Mouse (Mus musculus): ENCODE results near the gene Fam227a.

Gene Fam227a

DNA sequence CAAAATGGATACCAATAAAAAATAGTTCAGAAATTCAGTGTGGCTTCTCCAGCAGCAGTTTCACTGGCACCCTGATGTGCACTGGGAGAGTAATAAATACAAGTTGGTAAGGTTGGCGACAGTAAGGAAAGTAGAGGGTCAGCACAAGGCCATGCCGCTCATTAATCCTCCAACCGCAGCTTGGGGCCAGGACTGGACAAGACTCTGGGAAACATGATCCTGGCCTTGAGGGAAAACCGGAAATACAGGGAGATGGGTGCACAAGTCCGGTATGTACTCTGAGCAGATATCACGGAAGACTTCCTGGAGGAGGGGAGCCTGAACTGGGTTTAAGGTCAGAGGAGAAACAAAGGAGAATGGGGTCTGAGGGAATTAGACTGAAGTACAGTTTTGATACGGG is 43.3 kb downstream of the Fam227a start:
- DNase-seq (ENCODE audit: low read depth, low spot score): no peak

GRCm38 (mm10) chr15:79609226-79609625 is 49.5 kb downstream of the Fam227a start:
- no peak for DNase-seq (ENCODE audit: low read depth, low spot score)

- DNase-seq (ENCODE audit: low read depth, low spot score): no peak
Observed at GRCm38 (mm10) chr15:79608214-79608613, 50.5 kb downstream of the Fam227a start.

GRCm38 (mm10) chr15:79607757-79608156 is 51.0 kb downstream of the Fam227a start:
- no peak for DNase-seq (ENCODE audit: low read depth, low spot score)

DNA sequence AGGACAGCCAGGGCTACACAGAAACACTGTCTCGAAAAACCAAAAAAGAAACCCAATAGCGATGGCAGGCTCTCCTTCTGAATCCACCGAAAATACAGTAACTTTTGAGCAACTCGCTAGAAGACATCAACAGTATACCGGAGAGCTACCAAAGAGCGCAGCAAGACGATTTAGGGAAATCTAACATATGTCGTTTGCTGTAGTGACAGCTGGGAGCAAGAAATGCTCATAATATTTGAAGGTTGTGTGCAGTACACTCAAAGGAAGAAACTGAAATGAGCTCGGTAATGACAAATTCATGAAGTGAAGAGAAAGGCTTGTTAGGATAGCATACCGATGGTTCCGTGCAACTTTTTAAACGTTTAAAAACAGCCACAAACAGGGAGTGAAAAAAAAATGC is 52.6 kb downstream of the Fam227a start:
- peak; percentile 12 for DNase-seq (ENCODE audit: low read depth, low spot score)

GRCm38 (mm10) chr15:79604990-79605665 is 53.6 kb downstream of the Fam227a start, which contains the start of gene Dmc1:
Gene Dmc1, minus strand, starts transcription at chr15:79605109.
- no peak for DNase-seq (ENCODE audit: low read depth, low spot score)

GRCm38 (mm10) chr15:79600176-79600575 is 58.6 kb downstream of the Fam227a start:
- no peak for DNase-seq (ENCODE audit: low read depth, low spot score)

GRCm38 (mm10) chr15:79598715-79599114 is 60.0 kb downstream of the Fam227a start:
- no peak for DNase-seq (ENCODE audit: low read depth, low spot score)

DNA sequence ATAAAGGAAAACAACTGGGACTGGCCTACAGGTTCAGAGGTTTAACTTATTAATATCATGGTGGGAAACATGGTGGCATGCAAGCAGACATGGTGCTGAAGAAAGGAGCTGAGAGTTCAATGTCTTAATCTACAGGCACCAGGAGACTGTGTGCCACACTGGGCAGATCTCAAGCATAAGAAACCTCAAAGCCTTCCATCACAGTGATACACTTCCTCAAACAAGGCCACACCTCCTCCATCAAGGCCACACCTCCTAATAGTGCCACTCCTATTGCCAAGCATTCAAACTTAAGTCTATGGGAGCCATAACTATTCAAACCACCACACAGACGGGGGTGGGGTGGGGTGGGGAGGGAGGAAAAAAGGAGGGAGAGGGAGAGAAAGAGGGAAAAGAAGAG is 77.2 kb downstream of the Fam227a start:
- DNase-seq (ENCODE audit: low read depth, low spot score): no peak

GRCm38 (mm10) chr15:79577671-79578426 is 80.9 kb downstream of the Fam227a start:
- no peak for DNase-seq (ENCODE audit: low read depth, low spot score)

DNA sequence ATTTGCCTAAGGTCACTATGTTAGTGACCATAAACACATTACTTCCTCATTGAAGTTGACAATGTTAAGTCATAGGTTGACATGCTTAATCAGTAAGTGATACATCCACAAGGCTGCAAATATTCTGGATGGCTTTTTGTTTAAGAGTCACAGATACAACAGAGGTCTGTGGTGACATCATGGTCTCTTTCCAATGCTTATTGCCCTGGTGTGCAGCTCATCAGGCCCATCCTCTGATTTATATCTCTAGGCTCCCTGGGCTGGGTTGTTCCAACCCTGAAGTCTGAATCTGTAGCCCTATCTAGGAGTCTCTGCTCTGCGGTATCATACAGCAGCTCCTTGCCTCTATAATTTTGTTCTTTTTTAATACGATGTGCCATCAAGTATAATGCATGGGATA is 81.8 kb downstream of the Fam227a start:
- DNase-seq (ENCODE audit: low read depth, low spot score): no peak

- no peak for DNase-seq (ENCODE audit: low read depth, low spot score)
Observed at GRCm38 (mm10) chr15:79575543-79576222, 83.1 kb downstream of the Fam227a start.

DNA sequence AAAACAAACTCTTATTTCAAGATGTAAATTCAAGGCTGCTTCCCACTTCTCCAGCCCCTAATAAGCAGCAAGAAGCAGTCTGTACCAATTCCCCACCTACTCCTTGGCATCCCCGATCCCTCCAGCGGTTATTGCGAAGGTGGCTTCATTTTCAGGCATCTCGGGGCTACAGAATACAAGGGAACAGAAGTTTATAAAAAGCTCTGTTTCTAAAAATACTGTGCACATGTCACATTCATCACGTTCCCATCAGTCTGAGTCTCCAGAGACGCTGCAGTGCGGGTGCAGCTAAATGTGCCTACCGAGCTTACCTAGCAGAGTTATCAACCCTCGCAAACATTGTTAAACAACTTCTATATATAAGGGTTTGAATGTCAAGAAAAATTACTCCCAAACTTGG is 96.3 kb downstream of the Fam227a start:
- no peak for DNase-seq (ENCODE audit: low read depth, low spot score)

DNA sequence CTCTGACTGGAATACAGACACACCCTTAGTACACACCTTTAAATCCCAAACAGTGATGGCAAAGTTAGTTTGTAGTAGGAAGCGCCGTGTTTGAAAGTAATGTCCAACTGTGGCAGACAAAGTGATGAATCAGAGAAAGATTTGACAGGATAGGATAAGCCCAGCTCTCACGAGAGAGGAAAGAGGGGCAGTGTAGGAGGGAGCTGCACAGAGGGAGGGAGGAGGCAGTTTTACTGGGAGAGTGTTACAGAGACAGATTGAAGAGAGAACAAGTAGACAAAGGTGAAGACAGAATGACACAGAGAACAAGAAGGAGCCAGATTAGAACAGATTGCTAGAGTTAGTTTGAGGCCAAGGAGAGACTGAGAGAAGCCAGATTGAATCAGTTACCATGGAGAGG is 99.1 kb downstream of the Fam227a start:
- DNase-seq (ENCODE audit: low read depth, low spot score): no peak
